Mouse (Mus musculus) liver (tissue): ENCODE data around the gene Sccpdh.
"Not testable (repeated sequence)": the region's sequence is repeated elsewhere in the genome, so short reads cannot be mapped to it uniquely, and the experiment has no call there.

ENCODE experiments used
- DNase-seq: peaks from one replicate; pipeline ENCODE4 v3.0.0-alpha.2; 2020; ENCODE audit warnings: mixed read lengths

Gene Sccpdh

GRCm38 (mm10) chr1:179668013-179668805 is at the start of gene Sccpdh:
Sccpdh (plus strand) TSS chr1:179668210.
- DNase-seq, result peak; percentile 82

- no peak for DNase-seq
These were observed 45.3 kb upstream of the Sccpdh start for GRCm38 (mm10) chr1:179622665-179623064.

GRCm38 (mm10) chr1:179623657-179624056 is 44.4 kb upstream of the Sccpdh start:
- peak; percentile 62 for DNase-seq

- peak; percentile 60 for DNase-seq
These were observed 43.7 kb upstream of the Sccpdh start for GRCm38 (mm10) chr1:179624354-179624753.

GRCm38 (mm10) chr1:179627855-179628254 is 40.2 kb upstream of the Sccpdh start:
- no peak for DNase-seq

- DNase-seq, result peak; percentile 51
These were observed 39.4 kb upstream of the Sccpdh start for GRCm38 (mm10) chr1:179628438-179629106.

- no peak for DNase-seq
These were observed 38.7 kb upstream of the Sccpdh start for GRCm38 (mm10) chr1:179629276-179629675.

GRCm38 (mm10) chr1:179632746-179633413 is 35.1 kb upstream of the Sccpdh start:
- DNase-seq, result no peak

- DNase-seq, result no peak
These were observed 34.6 kb upstream of the Sccpdh start for GRCm38 (mm10) chr1:179633414-179633752.

- DNase-seq, result no peak
These were observed 33.9 kb upstream of the Sccpdh start for GRCm38 (mm10) chr1:179634159-179634558.

GRCm38 (mm10) chr1:179642726-179643125 is 25.3 kb upstream of the Sccpdh start:
- DNase-seq, result no peak

- no peak for DNase-seq
These were observed 23.9 kb upstream of the Sccpdh start for GRCm38 (mm10) chr1:179644151-179644550.

GRCm38 (mm10) chr1:179645101-179645979 is 22.7 kb upstream of the Sccpdh start:
- peak; percentile 74 for DNase-seq

GRCm38 (mm10) chr1:179645980-179646268 is 22.1 kb upstream of the Sccpdh start:
- no peak for DNase-seq

GRCm38 (mm10) chr1:179648678-179649077 is 19.3 kb upstream of the Sccpdh start:
- not testable (repeated sequence) for DNase-seq

- no peak for DNase-seq
These were observed 18.7 kb upstream of the Sccpdh start for GRCm38 (mm10) chr1:179649324-179649723.

- DNase-seq, result peak; percentile 20
These were observed 17.7 kb upstream of the Sccpdh start for GRCm38 (mm10) chr1:179650284-179650683.

- no peak for DNase-seq
These were observed 16.8 kb upstream of the Sccpdh start for GRCm38 (mm10) chr1:179651224-179651623.

GRCm38 (mm10) chr1:179663065-179663464 is 4.9 kb upstream of the Sccpdh start:
- DNase-seq, result no peak

- DNase-seq, result no peak
These were observed 3.6 kb upstream of the Sccpdh start for GRCm38 (mm10) chr1:179664309-179664930.

- no peak for DNase-seq
These were observed 1.0 kb upstream of the Sccpdh start for GRCm38 (mm10) chr1:179666971-179667370.

GRCm38 (mm10) chr1:179667450-179667849 is 560 bp upstream of the Sccpdh start:
- no peak for DNase-seq
